11 mouse cellular contexts compared by ENCODE assay signal in the genomic region with DNA sequence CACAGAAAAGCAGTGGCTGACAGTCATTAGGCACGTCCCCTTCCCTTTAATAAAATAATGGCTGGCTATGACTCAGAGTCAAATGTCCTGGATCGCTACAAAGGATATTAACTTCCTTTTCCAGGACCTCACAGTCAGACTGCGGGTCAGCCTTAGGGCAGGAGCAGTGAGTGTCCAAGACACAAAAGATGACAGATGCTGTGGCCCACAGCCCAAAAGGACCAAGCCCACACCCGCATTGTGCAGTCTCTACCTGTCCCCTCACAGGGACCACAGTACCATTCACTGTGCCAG. TPM values are rescaled to one million over a fixed set of nuclear protein-coding genes. Genes with fewer than 3 reads are reported as not detected.
DNase-seq lines count a peak whose midpoint lies in the region; ATAC-seq and TF ChIP-seq lines count a peak whose summit lies in the region.
"Had no signal": no experiment of that assay in that cellular context is flagged by ENCODE, and none has a peak within 500 bp of the region (broad histone marks: within the 10 kb centered on the region; RNA-seq: fewer than 3 reads in every experiment).

No protein-coding gene starts in this region.

- no peaks in the 10 kb centered on the region for H3K27me3 ChIP-seq in heart, postnatal 0 days (ENCODE audit: control insufficient read depth, insufficient read depth, low read length)
- H3K27me3 ChIP-seq: limb, embryonic 13.5 days had no signal

- no peak overlapping the region for H3K4me2 ChIP-seq in heart, postnatal 0 days (ENCODE audit: low read depth, low read length)
- H3K4me2 ChIP-seq: limb, embryonic 13.5 days had no signal

- no peak for DNase-seq in left cerebral cortex, adult 2 months (ENCODE audit: extremely low spot score in 1 of 2, low spot score in 2 of 2)
- DNase-seq in left cerebral cortex, adult 9 months (ENCODE audit: low spot score in 2 of 2): no peak
- no peak for DNase-seq in heart, postnatal 0 days (ENCODE audit: low spot score)
- DNase-seq in lung, postnatal 25 days (ENCODE audit: low spot score): peak; percentile 74
- DNase-seq in thymus, postnatal 14 days: no peak
- DNase-seq: spleen, adult 18-20 months had no signal

- 0 out of 2 replicates have a peak, but pooled peaks have one; percentile 2 for ATAC-seq in heart, postnatal 0 days (ENCODE audit: insufficient read depth, low read depth)
- no peak for ATAC-seq in erythroid progenitor cell, adult 5-6 weeks (replicated peaks; ENCODE audit: low FRiP score, poor library complexity, severe bottlenecking)
- no peak for ATAC-seq in frontal cortex, adult (ENCODE audit: low TSS enrichment)

- no peaks in the 10 kb centered on the region for H3K9me3 ChIP-seq in heart, postnatal 0 days (replicated peaks; ENCODE audit: control insufficient read depth, low read length)
- H3K9me3 ChIP-seq: G1E; limb, embryonic 13.5 days had no signal

- WGBS in heart, postnatal 0 days: 62% methylated on average over 4 of the region's 4 CpGs

- TF ChIP-seq CTCF in left cerebral cortex, adult 2 months (IDR thresholded peaks at IDR 0.05): no peak
- TF ChIP-seq CTCF in cortical plate, adult 2 months (IDR thresholded peaks at IDR 0.05; ENCODE audit: extremely low read depth, insufficient read depth, low read length): no peak
- TF ChIP-seq CTCF in heart, postnatal 0 days (IDR thresholded peaks at IDR 0.05; ENCODE audit: low read depth): no peak

- H3K9ac ChIP-seq in heart, postnatal 0 days (replicated peaks; ENCODE audit: low read depth, low read length): no peak overlapping the region
- H3K9ac ChIP-seq: limb, embryonic 13.5 days had no signal

- peak overlapping the region; percentile 77 for H3K27ac ChIP-seq in left cerebral cortex, adult 2 months
- H3K27ac ChIP-seq in cortical plate, adult 2 months (ENCODE audit: insufficient read depth, low read length): 0 out of 2 replicates have a peak overlapping the region, but pooled peaks have one; percentile 56
- peak overlapping the region; percentile 76 for H3K27ac ChIP-seq in heart, postnatal 0 days (ENCODE audit: low read depth)
- H3K27ac ChIP-seq: limb, embryonic 13.5 days had no signal

- no peak overlapping the region for H3K4me3 ChIP-seq in left cerebral cortex, adult 2 months
- H3K4me3 ChIP-seq in cortical plate, adult 2 months (ENCODE audit: insufficient read depth, low read length): no peak overlapping the region
- H3K4me3 ChIP-seq in heart, postnatal 0 days (ENCODE audit: low read depth, low read length): no peak overlapping the region
- H3K4me3 ChIP-seq: limb, embryonic 13.5 days had no signal

- no peak for TF ChIP-seq POLR2A in cortical plate, adult 2 months (IDR thresholded peaks at IDR 0.05; ENCODE audit: extremely low read depth, insufficient read depth, low read length)

- H3K4me1 ChIP-seq in cortical plate, adult 2 months (ENCODE audit: control insufficient read depth, insufficient read depth, low read length): peaks cover 19% of the 10 kb centered on the region
- peaks cover 72% of the 10 kb centered on the region for H3K4me1 ChIP-seq in heart, postnatal 0 days (ENCODE audit: control insufficient read depth, insufficient read depth)

- peaks cover 3% of the 10 kb centered on the region for H3K36me3 ChIP-seq in heart, postnatal 0 days (replicated peaks; ENCODE audit: control insufficient read depth, insufficient read depth, low read length)
- H3K36me3 ChIP-seq: G1E had no signal

- peak; percentile 36; the same call in 1 of the 2 replicates for TF ChIP-seq EP300 in heart, postnatal 0 days (IDR thresholded peaks at IDR 0.05; ENCODE audit: low read depth)

- intact Hi-C loops in left cerebral cortex, adult 2 months (cut with DNase I): no loop called here

RNA-seq across cellular contexts. Expression of gene Cerk, which starts 16.2 kb away (rescaled TPM):
- total RNA-seq in left cerebral cortex, adult 2 months (2021): 10 to 100 TPM; 57.9 to 59.0 TPM
- 42.8 and 44.7 TPM in 2 replicates for polyA plus RNA-seq in cortical plate, adult 2 months (2012; rRNA removed)
- total RNA-seq in heart, postnatal 0 days (2014; rRNA removed; ENCODE audit: low replicate concordance): 25.3 and 28.2 TPM in 2 replicates
- polyA plus RNA-seq in heart, postnatal 0 days (2015; fragmentation: Nextera tagmentation; extraction: Ambion mirVana): 12.1 and 14.5 TPM in 2 replicates
- 7.9 and 10.1 TPM in 2 replicates for total RNA-seq in erythroid progenitor cell, adult 5-6 weeks (2015; ENCODE audit: low replicate concordance)
- 5.5 and 10.0 TPM in 2 replicates for total RNA-seq in erythroid progenitor cell, adult 5-6 weeks (2017; ENCODE audit: low replicate concordance)

RNA-seq across cellular contexts. Expression of gene Tbc1d22a, which starts 44.5 kb away (rescaled TPM):
- total RNA-seq in left cerebral cortex, adult 2 months (2021): 10 to 100 TPM; 32.8 to 34.3 TPM
- 33.5 and 33.9 TPM in 2 replicates for polyA plus RNA-seq in cortical plate, adult 2 months (2012; rRNA removed)
- 26.6 and 31.4 TPM in 2 replicates for total RNA-seq in heart, postnatal 0 days (2014; rRNA removed; ENCODE audit: low replicate concordance)
- polyA plus RNA-seq in heart, postnatal 0 days (2015; fragmentation: Nextera tagmentation; extraction: Ambion mirVana): 9.7 and 10.0 TPM in 2 replicates
- total RNA-seq in erythroid progenitor cell, adult 5-6 weeks (2015; ENCODE audit: low replicate concordance): 7.6 and 9.2 TPM in 2 replicates
- total RNA-seq in erythroid progenitor cell, adult 5-6 weeks (2017; ENCODE audit: low replicate concordance): 8.2 and 12.9 TPM in 2 replicates
